In genomic region chr14:36646649-36647048, GRCm38 (mm10) we compare ENCODE assay signal across 24 mouse cellular contexts.
"Had no signal": no experiment of that assay in that cellular context is flagged by ENCODE, and none has a peak within 500 bp of the region (broad histone marks: within the 10 kb centered on the region; RNA-seq: fewer than 3 reads in every experiment).

No protein-coding gene starts in this region.

- H3K36me3 ChIP-seq: lung, embryonic 15.5 days; midbrain, embryonic 10.5 days; midbrain, embryonic 12.5 days; neural tube, embryonic 13.5 days; neural tube, embryonic 15.5 days; stomach, embryonic 15.5 days had no signal

- H3K4me2 ChIP-seq: lung, embryonic 15.5 days; midbrain, embryonic 12.5 days; neural tube, embryonic 13.5 days; neural tube, embryonic 15.5 days; stomach, embryonic 15.5 days had no signal

- DNase-seq: lung, adult 2 months; lung, postnatal 14 days; lung, postnatal 36 days; midbrain, embryonic 14.5 days; retina, postnatal 1 day; right cerebral cortex, adult 18-20 months; right cerebral cortex, postnatal 25 days; right cerebral cortex, postnatal 4 days; spleen, adult 18-20 months; thymus, adult 2 months; thymus, postnatal 25 days; thymus, postnatal 4 days had no signal

- H3K27ac ChIP-seq: lung, embryonic 15.5 days; macrophage; midbrain, embryonic 12.5 days; neural tube, embryonic 13.5 days; neural tube, embryonic 15.5 days; stomach, embryonic 15.5 days; stomach, postnatal 0 days had no signal

- H3K9ac ChIP-seq: lung, embryonic 15.5 days; midbrain, embryonic 12.5 days; neural tube, embryonic 13.5 days; neural tube, embryonic 15.5 days; stomach, embryonic 15.5 days had no signal

- H3K4me3 ChIP-seq: lung, embryonic 15.5 days; megakaryocyte, embryonic 14.5 days; midbrain, embryonic 10.5 days; midbrain, embryonic 12.5 days; myocyte; neural tube, embryonic 13.5 days; neural tube, embryonic 15.5 days; stomach, embryonic 15.5 days had no signal

- ATAC-seq: lung, postnatal 0 days; midbrain, embryonic 16.5 days had no signal

- H3K4me1 ChIP-seq: lung, embryonic 15.5 days; midbrain, embryonic 12.5 days; neural tube, embryonic 13.5 days; neural tube, embryonic 15.5 days; stomach, embryonic 15.5 days had no signal

- H3K27me3 ChIP-seq: lung, embryonic 15.5 days; megakaryocyte, embryonic 14.5 days; neural tube, embryonic 13.5 days; neural tube, embryonic 15.5 days; stomach, embryonic 15.5 days had no signal

- H3K9me3 ChIP-seq: lung, embryonic 15.5 days; megakaryocyte, embryonic 14.5 days; midbrain, embryonic 10.5 days; midbrain, embryonic 12.5 days; neural tube, embryonic 13.5 days; neural tube, embryonic 15.5 days; stomach, embryonic 15.5 days had no signal
